Mouse (Mus musculus) G1E (cell line): ENCODE measurements at regions not wholly inside any gene's neighbourhood (a gene's known extent, or its start where the extent isn't known, plus 50 kb on each side); places are given as distances from the start of the nearest gene placed in this dataset.
A peak's percentile ranks its signal among the peaks of the same experiment; 100 is the strongest.

Experiments
- ATAC-seq: 2 replicates; pipeline ENCODE4 v1.8.0; 2016; ENCODE audit warnings: mild to moderate bottlenecking; ENCODE audit not compliant: insufficient number of reproducible peaks, poor library complexity, low FRiP score, severe bottlenecking; ENCODE audit errors: extremely low read depth
- DNase-seq: peaks from one replicate; pipeline ENCODE4 v3.0.0; 2012; ENCODE audit warnings: low spot score
- H3K27me3 ChIP-seq: 2 replicates; pipeline ENCODE4 v1.6.1; 2012; ENCODE audit warnings: mild to moderate bottlenecking, low read length, inconsistent platforms; ENCODE audit not compliant: insufficient read depth
- H3K36me3 ChIP-seq: replicated peaks from 2 replicates; pipeline ENCODE3; 2012; ENCODE audit warnings: mild to moderate bottlenecking, inconsistent platforms
- H3K4me1 ChIP-seq: 2 replicates; pipeline ENCODE4 v1.6.1; 2012; ENCODE audit warnings: low read depth, low read length, inconsistent platforms, mixed read lengths; ENCODE audit not compliant: insufficient read depth
- H3K4me3 ChIP-seq: 2 replicates; pipeline ENCODE4 v1.5.1; 2012; ENCODE audit warnings: low read depth, mild to moderate bottlenecking, inconsistent platforms, low read length, moderate library complexity, mixed read lengths
- H3K9me3 ChIP-seq: replicated peaks from 2 replicates; pipeline ENCODE4 v1.6.1; 2012; ENCODE audit warnings: inconsistent platforms
- CTCF ChIP-seq: IDR thresholded peaks from 2 replicates; pipeline ENCODE4 v1.5.1; 2012; ENCODE audit warnings: low read depth, low read length, inconsistent platforms, mixed read lengths
- GATA1 ChIP-seq: IDR thresholded peaks from 2 replicates; pipeline ENCODE4 v1.6.1; 2012; ENCODE audit warnings: borderline replicate concordance, low read length, inconsistent platforms, mixed read lengths
- GATA2 ChIP-seq: IDR thresholded peaks from 2 replicates; pipeline ENCODE4 v1.6.1; 2012; ENCODE audit warnings: low read depth, low read length, inconsistent platforms, borderline replicate concordance
- POLR2AphosphoS5 ChIP-seq: IDR thresholded peaks from 2 replicates; pipeline ENCODE4 v1.6.1; 2012; ENCODE audit warnings: low read depth, low read length, inconsistent platforms; ENCODE audit not compliant: insufficient replicate concordance
- TAL1 ChIP-seq: conservative IDR thresholded peaks from 2 replicates; pipeline ENCODE4 v1.6.1; 2012; ENCODE audit warnings: low read depth, low read length, inconsistent platforms, mixed read lengths

GRCm38 (mm10) chr15:7459992-7460820, 62.0 kb upstream of the Egflam start:
- ATAC-seq (no peak), DNase-seq (peak; percentile 26)
- no peaks in the 10 kb centered on the region for H3K4me1 ChIP-seq
- no peak overlapping the region for H3K4me3 ChIP-seq
- H3K36me3 ChIP-seq: no peaks in the 10 kb centered on the region
- H3K9me3 ChIP-seq: no peaks in the 10 kb centered on the region
- no peak for TF ChIP-seq TAL1
- peak; percentile 62; the same call in 1 of the 2 replicates for TF ChIP-seq CTCF
- no peak for TF ChIP-seq GATA1
- peaks cover 3% of the 10 kb centered on the region; the same call in 1 of the 2 replicates for H3K27me3 ChIP-seq

- TF ChIP-seq GATA2 (no peak), GATA1 (no peak), CTCF (no peak), POLR2AphosphoS5 (no peak), TAL1 (no peak)
- no peak for ATAC-seq
Observed at GRCm38 (mm10) chr15:7462549-7462948, 64.4 kb upstream of the Egflam start.

GRCm38 (mm10) chr15:7463444-7464350, 65.5 kb upstream of the Egflam start:
- no peaks in the 10 kb centered on the region for H3K36me3 ChIP-seq
- no peaks in the 10 kb centered on the region for H3K4me1 ChIP-seq
- H3K27me3 ChIP-seq: peaks cover 6% of the 10 kb centered on the region; the same call in 1 of the 2 replicates
- H3K4me3 ChIP-seq: no peak overlapping the region
- no peak for TF ChIP-seq TAL1
- no peak for TF ChIP-seq CTCF
- TF ChIP-seq GATA2: no peak
- TF ChIP-seq GATA1: no peak
- no peak for TF ChIP-seq POLR2AphosphoS5
- DNase-seq (no peak), ATAC-seq (no peak)
- no peaks in the 10 kb centered on the region for H3K9me3 ChIP-seq

More at GRCm38 (mm10) chr15:7462549-7462948, 64.4 kb upstream of the Egflam start:
- H3K9me3 ChIP-seq: no peaks in the 10 kb centered on the region
- H3K4me3 ChIP-seq: no peak overlapping the region
- DNase-seq: no peak
- no peaks in the 10 kb centered on the region for H3K4me1 ChIP-seq
- peaks cover 3% of the 10 kb centered on the region; the same call in 1 of the 2 replicates for H3K27me3 ChIP-seq
- no peaks in the 10 kb centered on the region for H3K36me3 ChIP-seq

- DNase-seq (no peak), ATAC-seq (no peak)
- peaks cover 8% of the 10 kb centered on the region; the same call in 1 of the 2 replicates for H3K27me3 ChIP-seq
- H3K9me3 ChIP-seq: no peaks in the 10 kb centered on the region
- no peaks in the 10 kb centered on the region for H3K36me3 ChIP-seq
- TF ChIP-seq CTCF (no peak), POLR2AphosphoS5 (no peak), TAL1 (no peak), GATA2 (no peak), GATA1 (no peak)
- H3K4me3 ChIP-seq: no peak overlapping the region
- no peaks in the 10 kb centered on the region for H3K4me1 ChIP-seq
Observed at GRCm38 (mm10) chr15:7480211-7480610, 82.0 kb upstream of the Egflam start.

- Histone ChIP-seq H3K36me3 (no peaks in the 10 kb centered on the region), H3K4me1 (no peaks in the 10 kb centered on the region), H3K27me3 (peaks cover 8% of the 10 kb centered on the region; the same call in 1 of the 2 replicates), H3K9me3 (no peaks in the 10 kb centered on the region), H3K4me3 (no peak overlapping the region)
- no peak for ATAC-seq
- no peak for TF ChIP-seq GATA1
- no peak for TF ChIP-seq TAL1
- TF ChIP-seq CTCF: no peak
- TF ChIP-seq POLR2AphosphoS5: no peak
- TF ChIP-seq GATA2: no peak
- no peak for DNase-seq
Observed at GRCm38 (mm10) chr15:7480792-7481210, 82.6 kb upstream of the Egflam start.

GRCm38 (mm10) chr15:7483686-7484085, 85.5 kb upstream of the Egflam start:
- no peak overlapping the region for H3K4me3 ChIP-seq
- ATAC-seq (no peak), DNase-seq (no peak)
- TF ChIP-seq GATA2 (no peak), POLR2AphosphoS5 (no peak), TAL1 (no peak), GATA1 (no peak), CTCF (no peak)
- H3K4me1 ChIP-seq: no peaks in the 10 kb centered on the region
- H3K36me3 ChIP-seq: no peaks in the 10 kb centered on the region
- no peaks in the 10 kb centered on the region for H3K9me3 ChIP-seq
- H3K27me3 ChIP-seq: peaks cover 5% of the 10 kb centered on the region; the same call in 1 of the 2 replicates
